Mouse (Mus musculus) heart, embryonic 11.5 days (tissue): ENCODE results near the gene Ugt1a10. TPM values are rescaled to one million over a fixed set of nuclear protein-coding genes. Genes with fewer than 3 reads are reported as not detected.
"Not testable (repeated sequence)": the region's sequence is repeated elsewhere in the genome, so short reads cannot be mapped to it uniquely, and the experiment has no call there.

Experiments used
- ATAC-seq: fragments of 200-750 bp; cut with Nextera tagmentation; replicated peaks from 2 replicates; pipeline ENCODE4 v1.8.0; 2017; ENCODE audit warnings: moderate library complexity; ENCODE audit not compliant: insufficient number of reproducible peaks, low FRiP score, low TSS enrichment
- H3K27ac ChIP-seq: fragments of 300-500 bp; sonication (generic); 2 replicates; pipeline ENCODE4 v1.5.1; 2014; ENCODE audit warnings: mild to moderate bottlenecking, low read depth, low read length
- H3K27me3 ChIP-seq: fragments of 300-500 bp; sonication (generic); 2 replicates; pipeline ENCODE4 v1.6.1; 2014; ENCODE audit warnings: mild to moderate bottlenecking, low read length, mixed read lengths; ENCODE audit not compliant: control insufficient read depth, insufficient read depth
- H3K36me3 ChIP-seq: fragments of 300-500 bp; sonication (generic); 2 replicates; pipeline ENCODE4 v1.6.1; 2014; ENCODE audit warnings: mild to moderate bottlenecking, low read length, moderate library complexity, mixed read lengths; ENCODE audit not compliant: control insufficient read depth, insufficient read depth
- H3K4me1 ChIP-seq: fragments of 300-500 bp; sonication (generic); 2 replicates; pipeline ENCODE4 v1.6.1; 2014; ENCODE audit warnings: low read length; ENCODE audit not compliant: control insufficient read depth, insufficient read depth
- H3K4me2 ChIP-seq: fragments of 300-500 bp; sonication (generic); 2 replicates; pipeline ENCODE4 v1.6.1; 2014; ENCODE audit warnings: mild to moderate bottlenecking, moderate library complexity
- H3K4me3 ChIP-seq: fragments of 300-500 bp; sonication (generic); 2 replicates; pipeline ENCODE4 v1.5.1; 2014; ENCODE audit warnings: low read depth, low read length
- H3K9ac ChIP-seq: fragments of 300-500 bp; sonication (generic); 2 replicates; pipeline ENCODE4 v1.6.1; 2014; ENCODE audit warnings: mild to moderate bottlenecking, low read depth, low read length, moderate library complexity
- H3K9me3 ChIP-seq: fragments of 300-500 bp; sonication (generic); replicated peaks from 2 replicates; pipeline ENCODE4 v1.6.1; 2016; ENCODE audit warnings: low read length; ENCODE audit not compliant: control insufficient read depth
- WGBS: fragments of 180-500 bp; shearing (Covaris S2); extraction: QIAGEN DNeasy Blood & Tissue Kit; methylation state at CpG from one replicate; pipeline ENCODE4 v1.1.7; 2014; ENCODE audit not compliant: insufficient replicate concordance; 5-methylcytosine and 5-hydroxymethylcytosine counted together
- polyA plus RNA-seq: library from polyadenylated mRNA; unstranded; fragments of >200 nt; fragmentation: Nextera tagmentation; extraction: Ambion mirVana; gene quantifications from 2 replicates; pipeline ENCODE4 v1.2.1, GENCODE M21; 2014

Ugt1a10 gene
- polyA plus RNA-seq, 1 experiment from 2014 or later: not detected

DNA sequence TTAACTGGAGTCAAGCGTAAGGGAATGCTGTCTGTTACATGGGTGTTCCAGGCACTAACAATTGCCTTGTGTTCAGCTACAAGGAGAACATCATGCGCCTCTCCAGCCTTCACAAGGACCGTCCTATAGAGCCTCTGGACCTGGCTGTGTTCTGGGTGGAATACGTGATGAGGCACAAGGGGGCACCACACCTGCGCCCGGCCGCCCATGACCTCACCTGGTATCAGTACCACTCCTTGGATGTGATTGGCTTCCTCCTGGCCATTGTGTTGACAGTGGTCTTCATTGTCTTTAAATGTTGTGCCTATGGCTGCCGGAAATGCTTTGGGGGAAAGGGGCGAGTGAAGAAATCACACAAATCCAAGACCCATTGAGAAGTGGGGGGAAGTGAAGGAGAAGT, 162.9 kb downstream of the Ugt1a10 start:
- Histone ChIP-seq H3K36me3 (no peaks in the 10 kb centered on the region), H3K27me3 (no peaks in the 10 kb centered on the region), H3K4me1 (no peaks in the 10 kb centered on the region), H3K27ac (no peak overlapping the region), H3K4me2 (no peak overlapping the region), H3K4me3 (no peak overlapping the region), H3K9ac (no peak overlapping the region), H3K9me3 (peaks cover 44% of the 10 kb centered on the region)
- no peak for ATAC-seq
- WGBS: 68% methylated on average over 9 of the region's 9 CpGs

DNA sequence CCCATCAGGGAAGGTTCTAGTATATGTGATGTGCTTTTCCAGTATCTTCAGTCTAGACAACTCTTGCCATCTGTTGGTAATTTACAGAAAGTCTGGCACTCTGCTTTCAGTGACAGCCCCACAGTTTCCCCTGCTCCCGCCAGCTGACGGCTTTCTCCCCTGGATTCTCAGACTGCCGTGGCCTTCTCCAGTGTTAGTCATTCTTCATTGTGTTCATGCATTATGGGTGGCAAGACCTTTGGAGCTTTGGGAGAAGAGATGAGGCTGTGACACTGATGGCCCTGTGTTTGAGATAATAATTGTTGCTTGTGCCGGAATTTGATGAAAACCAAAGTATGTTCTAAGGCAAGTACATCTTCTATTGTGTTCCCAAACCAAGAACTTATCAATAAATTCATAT, 163.4 kb downstream of the Ugt1a10 start:
- 49% methylated on average over 4 of the region's 4 CpGs for WGBS
- Histone ChIP-seq H3K4me3 (no peak overlapping the region), H3K9ac (no peak overlapping the region), H3K27me3 (no peaks in the 10 kb centered on the region), H3K4me2 (no peak overlapping the region), H3K9me3 (peaks cover 39% of the 10 kb centered on the region), H3K36me3 (no peaks in the 10 kb centered on the region), H3K4me1 (no peaks in the 10 kb centered on the region), H3K27ac (no peak overlapping the region)
- ATAC-seq: no peak

DNA sequence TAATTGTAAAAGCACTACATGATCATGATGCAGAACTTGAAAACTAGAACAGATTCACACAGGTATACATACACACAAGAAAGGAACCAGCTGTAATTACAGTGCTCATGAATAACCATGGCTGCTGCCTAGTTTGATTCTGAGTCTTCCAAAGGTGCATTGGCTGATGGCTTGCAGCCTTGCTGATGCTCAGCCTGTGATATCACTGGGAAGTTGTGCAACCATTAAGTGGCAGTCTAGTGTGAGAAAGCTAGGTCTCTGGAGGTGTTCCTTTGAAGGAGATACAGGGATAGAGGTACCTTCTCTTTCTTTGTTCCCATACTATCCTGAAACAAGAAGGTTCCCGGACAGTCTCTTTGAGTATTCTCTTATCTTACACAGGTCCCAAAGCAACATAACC, 163.9 kb downstream of the Ugt1a10 start:
- Histone ChIP-seq H3K9me3 (peaks cover 34% of the 10 kb centered on the region), H3K9ac (no peak overlapping the region), H3K4me3 (no peak overlapping the region), H3K4me2 (no peak overlapping the region), H3K36me3 (no peaks in the 10 kb centered on the region), H3K27me3 (no peaks in the 10 kb centered on the region), H3K27ac (no peak overlapping the region), H3K4me1 (no peaks in the 10 kb centered on the region)
- no peak for ATAC-seq
- 18% methylated on average over 1 of the region's 1 CpGs for WGBS

DNA sequence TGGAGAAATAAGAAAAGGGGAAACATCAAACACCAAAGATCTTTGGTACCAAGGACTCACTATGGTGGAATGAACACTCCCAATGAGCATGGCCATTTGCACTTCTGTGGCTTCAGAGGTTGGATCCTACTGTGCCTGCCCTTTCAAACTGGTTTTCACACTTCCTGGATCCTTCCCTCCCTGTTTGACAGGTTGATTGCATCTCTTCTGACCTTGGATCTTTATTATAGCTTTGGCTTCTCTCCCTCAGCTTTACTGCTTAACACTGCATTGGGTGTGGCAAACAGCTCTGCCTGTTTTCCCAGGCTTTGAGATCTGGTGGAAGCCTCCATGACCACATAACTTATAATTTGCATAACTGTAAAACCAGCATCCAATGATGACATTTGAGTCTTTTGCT, 165.1 kb downstream of the Ugt1a10 start:
- Histone ChIP-seq H3K9me3 (peaks cover 25% of the 10 kb centered on the region), H3K4me3 (no peak overlapping the region), H3K4me2 (no peak overlapping the region), H3K9ac (no peak overlapping the region), H3K27ac (no peak overlapping the region), H3K27me3 (no peaks in the 10 kb centered on the region), H3K36me3 (no peaks in the 10 kb centered on the region), H3K4me1 (no peaks in the 10 kb centered on the region)
- no peak for ATAC-seq

DNA sequence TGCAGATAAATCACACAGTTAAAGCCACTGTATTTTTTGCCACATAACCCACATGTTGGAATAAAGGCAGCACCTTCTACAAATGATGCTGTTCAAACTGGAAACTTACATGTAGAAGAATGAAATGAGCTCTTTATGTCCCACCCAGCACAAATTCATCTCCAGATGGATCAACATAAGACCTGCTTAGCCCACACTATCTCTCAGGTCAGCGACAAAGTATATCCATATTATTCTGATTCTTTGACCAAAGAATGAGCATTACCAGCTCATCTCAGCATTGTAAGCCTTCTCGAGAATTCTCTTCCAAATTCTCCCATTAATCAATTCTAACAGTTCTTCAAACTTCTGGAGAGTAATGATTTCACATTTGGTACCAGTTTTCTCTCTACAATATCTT, 167.0 kb downstream of the Ugt1a10 start:
- Histone ChIP-seq H3K9me3 (peaks cover 26% of the 10 kb centered on the region), H3K36me3 (no peaks in the 10 kb centered on the region), H3K27me3 (no peaks in the 10 kb centered on the region), H3K4me1 (no peaks in the 10 kb centered on the region), H3K9ac (no peak overlapping the region), H3K4me3 (no peak overlapping the region), H3K4me2 (no peak overlapping the region), H3K27ac (no peak overlapping the region)
- 38% methylated on average over 2 of the region's 2 CpGs for WGBS
- ATAC-seq: no peak

DNA sequence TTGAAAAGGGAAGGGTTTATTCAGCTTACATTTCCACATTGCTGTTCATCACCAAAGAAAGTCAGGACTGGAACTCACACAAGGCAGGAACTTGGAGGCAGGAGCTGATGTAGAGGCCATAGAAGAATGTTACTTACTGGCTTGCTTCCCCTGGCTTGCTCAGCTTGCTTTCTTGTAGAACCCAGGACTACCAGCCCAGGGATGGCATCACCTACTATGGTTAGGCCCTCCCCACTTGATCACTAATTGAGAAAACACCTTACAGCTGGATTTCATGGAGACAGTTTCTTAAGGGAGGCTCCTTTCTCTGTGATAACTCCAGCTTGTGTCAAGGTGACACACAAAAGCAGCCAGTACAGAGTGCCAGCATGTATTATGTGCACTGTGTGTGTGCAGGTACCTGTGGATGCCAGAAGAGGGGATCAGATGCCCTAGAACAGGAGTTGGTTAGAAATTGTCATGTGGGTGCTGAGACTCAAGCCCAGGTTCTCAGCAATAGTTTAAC, 167.9 kb downstream of the Ugt1a10 start:
- not testable (repeated sequence) for H3K36me3 ChIP-seq, H3K27ac ChIP-seq, ATAC-seq, H3K4me2 ChIP-seq, H3K9ac ChIP-seq, H3K4me1 ChIP-seq, H3K27me3 ChIP-seq, H3K4me3 ChIP-seq
- H3K9me3 ChIP-seq: peaks cover 29% of the 10 kb centered on the region

DNA sequence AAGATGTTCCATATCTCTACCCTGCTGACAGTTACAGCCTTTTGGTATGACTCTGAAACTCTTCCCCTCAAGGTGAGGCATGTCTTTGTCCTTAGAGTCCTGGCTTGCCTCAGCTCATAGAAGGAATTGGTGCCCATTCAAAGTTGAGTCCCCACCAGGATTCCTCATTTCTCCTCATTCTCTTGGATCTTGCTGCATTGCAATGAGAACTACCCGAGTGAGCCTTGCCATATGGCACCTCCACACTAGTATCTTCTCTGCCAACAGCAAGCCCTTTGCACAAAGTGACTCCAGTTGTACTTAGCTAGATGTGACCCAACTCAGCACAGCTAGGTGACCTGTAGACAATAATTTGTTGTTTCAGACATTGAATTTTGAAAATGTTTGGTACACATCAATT, 168.4 kb downstream of the Ugt1a10 start:
- no peaks in the 10 kb centered on the region for H3K27me3 ChIP-seq
- peaks cover 35% of the 10 kb centered on the region for H3K9me3 ChIP-seq
- ATAC-seq: no peak
- 47% methylated on average over 1 of the region's 1 CpGs for WGBS
- H3K4me3 ChIP-seq: no peak overlapping the region
- no peak overlapping the region for H3K4me2 ChIP-seq
- no peak overlapping the region for H3K27ac ChIP-seq
- no peaks in the 10 kb centered on the region for H3K4me1 ChIP-seq
- H3K9ac ChIP-seq: no peak overlapping the region
- no peaks in the 10 kb centered on the region for H3K36me3 ChIP-seq

DNA sequence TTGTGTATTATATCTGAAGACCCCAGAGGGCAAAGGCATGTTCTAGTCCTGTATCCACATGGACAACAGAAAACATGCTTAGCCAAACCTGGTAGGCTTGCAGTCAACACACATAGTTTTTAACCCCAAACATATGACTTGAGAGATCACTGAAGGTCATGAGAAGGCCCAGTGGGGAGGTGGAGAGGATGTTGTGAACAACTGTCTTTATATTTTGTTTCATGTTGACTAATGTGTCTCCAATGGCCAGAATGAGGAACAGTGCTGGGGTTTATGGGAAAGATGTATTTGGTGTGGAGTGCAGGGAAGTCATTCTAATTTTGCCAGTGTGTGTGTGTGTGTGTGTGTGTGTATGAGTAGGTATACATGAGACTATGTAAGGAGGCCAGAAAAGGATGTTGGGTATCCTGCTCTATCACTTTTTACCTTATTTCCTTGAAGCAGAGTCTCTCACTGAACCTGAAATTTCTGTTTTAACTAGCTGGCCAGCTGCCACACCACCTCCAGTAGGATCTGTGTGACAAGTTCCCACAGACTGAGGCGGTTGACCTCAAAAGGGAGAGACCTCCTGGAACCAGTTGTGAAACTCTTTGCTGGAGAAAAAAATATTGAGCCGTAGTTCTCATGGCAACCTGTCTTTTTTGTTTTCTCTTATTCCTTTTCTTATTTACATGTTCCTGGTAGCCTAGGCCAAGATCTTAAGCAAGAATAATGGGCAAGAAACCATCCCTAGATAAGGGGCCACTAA, 169.0 kb downstream of the Ugt1a10 start:
- no peak overlapping the region for H3K4me3 ChIP-seq
- H3K36me3 ChIP-seq: no peaks in the 10 kb centered on the region
- H3K27me3 ChIP-seq: no peaks in the 10 kb centered on the region
- peaks cover 41% of the 10 kb centered on the region for H3K9me3 ChIP-seq
- no peaks in the 10 kb centered on the region for H3K4me1 ChIP-seq
- H3K9ac ChIP-seq: no peak overlapping the region
- ATAC-seq: no peak
- H3K4me2 ChIP-seq: no peak overlapping the region
- 71% methylated on average over 2 of the region's 2 CpGs for WGBS
- no peak overlapping the region for H3K27ac ChIP-seq

DNA sequence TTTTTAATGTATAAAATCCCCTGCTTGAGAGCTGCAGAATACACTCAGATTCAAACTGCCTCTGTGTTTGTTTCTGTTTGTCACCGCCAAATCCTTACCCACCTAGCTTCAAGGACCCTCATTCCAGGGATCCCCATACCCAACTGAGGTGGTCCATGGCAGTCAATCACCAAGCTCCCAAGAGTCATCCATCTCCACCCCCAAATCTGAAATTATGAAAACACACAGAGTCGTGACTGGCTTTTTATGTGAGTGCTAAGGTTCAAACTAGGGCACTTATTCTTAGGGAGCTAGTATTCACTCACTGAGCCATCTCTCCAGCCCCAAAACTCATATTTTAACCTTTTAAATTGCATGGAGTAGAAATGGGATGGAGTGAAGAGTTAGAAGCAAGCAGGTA, 170.1 kb downstream of the Ugt1a10 start:
- not testable (repeated sequence) for ATAC-seq, H3K4me3 ChIP-seq, H3K4me2 ChIP-seq, H3K27me3 ChIP-seq, H3K9ac ChIP-seq, H3K4me1 ChIP-seq, H3K36me3 ChIP-seq, H3K27ac ChIP-seq
- 49% methylated on average over 2 of the region's 2 CpGs for WGBS
- peaks cover 52% of the 10 kb centered on the region for H3K9me3 ChIP-seq
